Mouse (Mus musculus) heart, postnatal 0 days (tissue): Measurements from ENCODE around the gene Gm11985.

Source experiments
- CTCF ChIP-seq: IDR thresholded peaks from 2 replicates; pipeline ENCODE4 v1.5.1; 2016; ENCODE audit warnings: antibody characterized with exemption, control low read depth, low read depth
- EP300 ChIP-seq: IDR thresholded peaks from 2 replicates; pipeline ENCODE4 v1.6.1; 2016; ENCODE audit warnings: antibody characterized with exemption, low read depth

GRCm38 (mm10) chr11:7236751-7237150 lies 48.4 kb upstream of the Gm11985 start:
- TF ChIP-seq CTCF: no peak
- no peak for TF ChIP-seq EP300
